Mouse (Mus musculus): ENCODE data around the gene Prdm16.

The Prdm16 gene

DNA sequence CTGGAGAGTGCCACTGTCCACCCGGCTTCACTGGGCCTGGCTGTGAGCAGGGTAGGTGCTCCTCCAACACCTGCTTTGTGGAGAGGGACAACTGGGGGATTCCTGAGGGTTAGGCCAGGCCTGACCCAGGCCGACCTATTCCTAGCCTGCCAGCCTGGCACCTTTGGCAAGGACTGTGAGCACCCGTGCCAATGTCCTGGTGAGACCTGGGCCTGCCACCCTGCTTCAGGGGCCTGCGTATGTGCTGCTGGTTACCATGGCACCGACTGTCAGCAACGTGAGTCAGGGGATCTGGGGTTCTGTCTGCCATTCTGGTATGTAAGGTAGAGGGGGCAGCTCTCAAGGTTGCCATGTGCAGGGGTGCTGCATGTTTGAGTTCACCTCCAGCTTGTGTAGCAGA, 369.2 kb downstream of the Prdm16 start:
- DNase-seq (ENCODE audit: low read depth, low spot score), result peak; percentile 17

Measured in skeletal muscle tissue, adult 2 months (tissue).